Mouse (Mus musculus) heart, embryonic 11.5 days (tissue): ENCODE data around the gene Bbs1. TPM values are rescaled to one million over a fixed set of nuclear protein-coding genes. Genes with fewer than 3 reads are reported as not detected.

Experiments used
- ATAC-seq: fragments of 200-750 bp; cut with Nextera tagmentation; replicated peaks from 2 replicates; pipeline ENCODE4 v1.8.0; 2017; ENCODE audit warnings: moderate library complexity; ENCODE audit not compliant: insufficient number of reproducible peaks, low FRiP score, low TSS enrichment
- H3K27ac ChIP-seq: fragments of 300-500 bp; sonication (generic); 2 replicates; pipeline ENCODE4 v1.5.1; 2014; ENCODE audit warnings: mild to moderate bottlenecking, low read depth, low read length
- H3K27me3 ChIP-seq: fragments of 300-500 bp; sonication (generic); 2 replicates; pipeline ENCODE4 v1.6.1; 2014; ENCODE audit warnings: mild to moderate bottlenecking, low read length, mixed read lengths; ENCODE audit not compliant: control insufficient read depth, insufficient read depth
- H3K36me3 ChIP-seq: fragments of 300-500 bp; sonication (generic); 2 replicates; pipeline ENCODE4 v1.6.1; 2014; ENCODE audit warnings: mild to moderate bottlenecking, low read length, moderate library complexity, mixed read lengths; ENCODE audit not compliant: control insufficient read depth, insufficient read depth
- H3K4me1 ChIP-seq: fragments of 300-500 bp; sonication (generic); 2 replicates; pipeline ENCODE4 v1.6.1; 2014; ENCODE audit warnings: low read length; ENCODE audit not compliant: control insufficient read depth, insufficient read depth
- H3K4me2 ChIP-seq: fragments of 300-500 bp; sonication (generic); 2 replicates; pipeline ENCODE4 v1.6.1; 2014; ENCODE audit warnings: mild to moderate bottlenecking, moderate library complexity
- H3K4me3 ChIP-seq: fragments of 300-500 bp; sonication (generic); 2 replicates; pipeline ENCODE4 v1.5.1; 2014; ENCODE audit warnings: low read depth, low read length
- H3K9ac ChIP-seq: fragments of 300-500 bp; sonication (generic); 2 replicates; pipeline ENCODE4 v1.6.1; 2014; ENCODE audit warnings: mild to moderate bottlenecking, low read depth, low read length, moderate library complexity
- H3K9me3 ChIP-seq: fragments of 300-500 bp; sonication (generic); replicated peaks from 2 replicates; pipeline ENCODE4 v1.6.1; 2016; ENCODE audit warnings: low read length; ENCODE audit not compliant: control insufficient read depth
- WGBS: fragments of 180-500 bp; shearing (Covaris S2); extraction: QIAGEN DNeasy Blood & Tissue Kit; methylation state at CpG from one replicate; pipeline ENCODE4 v1.1.7; 2014; ENCODE audit not compliant: insufficient replicate concordance; 5-methylcytosine and 5-hydroxymethylcytosine counted together
- polyA plus RNA-seq: library from polyadenylated mRNA; unstranded; fragments of >200 nt; fragmentation: Nextera tagmentation; extraction: Ambion mirVana; gene quantifications from 2 replicates; pipeline ENCODE4 v1.2.1, GENCODE M21; 2014

Bbs1 gene
- polyA plus RNA-seq, 1 experiment from 2014 or later, result 2.9 TPM

DNA sequence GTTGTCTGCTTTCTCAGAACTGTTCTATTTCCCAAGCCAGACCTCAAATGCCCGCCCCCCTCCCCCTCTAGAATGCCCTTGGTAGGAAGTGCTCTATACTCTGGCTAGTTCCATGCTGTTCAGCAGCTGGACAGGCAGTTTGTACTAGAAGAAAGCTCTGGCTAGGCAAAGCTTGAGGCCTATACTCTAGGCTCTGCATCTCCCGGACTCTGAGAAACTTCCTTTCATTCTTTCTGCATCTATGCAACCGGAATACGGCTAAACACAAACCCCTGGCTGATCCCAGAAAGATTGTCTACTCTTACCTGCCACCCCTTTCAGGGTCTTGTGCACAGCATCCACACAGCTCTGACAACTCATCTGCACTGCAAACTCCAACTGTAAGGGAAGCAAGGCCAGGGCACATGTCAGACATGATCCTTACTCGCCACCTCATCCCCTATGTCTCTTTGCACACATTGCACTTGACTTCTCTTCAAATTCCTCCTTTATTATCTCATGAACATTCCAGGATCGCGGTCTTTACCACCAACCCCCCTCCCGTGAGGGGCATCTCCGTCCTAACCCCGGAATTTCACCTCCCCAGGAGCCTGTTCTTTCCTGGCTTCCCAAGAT, 67.8 kb downstream of the Bbs1 start:
- Histone ChIP-seq H3K27me3 (peaks cover 27% of the 10 kb centered on the region), H3K9ac (peak overlapping the region; percentile 82), H3K36me3 (no peaks in the 10 kb centered on the region), H3K4me2 (peak overlapping the region; percentile 97), H3K27ac (no peak overlapping the region), H3K9me3 (no peaks in the 10 kb centered on the region), H3K4me1 (peaks cover 11% of the 10 kb centered on the region; the same call in 1 of the 2 replicates), H3K4me3 (peak overlapping the region; percentile 69)
- 33% methylated on average over 10 of the region's 10 CpGs for WGBS
- ATAC-seq, result no peak

DNA sequence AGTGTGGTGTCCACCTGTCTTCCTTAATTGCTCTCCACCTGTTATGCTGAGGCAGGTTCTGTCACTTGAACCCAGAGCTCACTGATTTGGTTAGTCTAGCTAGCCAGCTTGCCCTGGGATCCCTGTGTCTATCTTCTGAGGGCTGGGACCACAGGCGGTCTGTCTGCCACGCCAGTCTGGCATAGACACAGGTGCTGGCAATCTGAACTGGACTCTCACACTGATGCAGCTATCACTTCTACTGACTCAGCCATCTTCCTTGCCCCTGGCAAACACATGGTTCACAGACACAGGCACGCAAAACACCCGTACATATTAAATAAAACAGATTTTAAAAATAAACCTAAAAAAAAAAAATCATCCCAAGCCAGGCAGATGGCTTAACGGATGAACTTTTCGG, 69.4 kb downstream of the Bbs1 start:
- H3K4me1 ChIP-seq, result peaks cover 11% of the 10 kb centered on the region; the same call in 1 of the 2 replicates
- H3K9ac ChIP-seq, result no peak overlapping the region
- peaks cover 25% of the 10 kb centered on the region for H3K27me3 ChIP-seq
- H3K9me3 ChIP-seq, result no peaks in the 10 kb centered on the region
- H3K4me3 ChIP-seq, result no peak overlapping the region
- no peak for ATAC-seq
- H3K27ac ChIP-seq, result no peak overlapping the region
- no peak overlapping the region for H3K4me2 ChIP-seq
- H3K36me3 ChIP-seq, result no peaks in the 10 kb centered on the region
- 89% methylated on average over 6 of the region's 6 CpGs for WGBS

Other genes with a start within 250 kb of the Bbs1 start
- 1.2 TPM in 2 replicates for gene Gm960, start 208.0 kb downstream of the Bbs1 start, polyA plus RNA-seq
- gene Sptbn2, start 195.5 kb downstream of the Bbs1 start, polyA plus RNA-seq, result 0.42 and 0.49 TPM in 2 replicates
- gene Rbm4b, start 150.1 kb downstream of the Bbs1 start, polyA plus RNA-seq, result 37.0 and 43.4 TPM in 2 replicates
- gene Rbm4, start 112.7 kb downstream of the Bbs1 start, polyA plus RNA-seq, result 54.0 and 58.0 TPM in 2 replicates
- gene Gm21992, start 95.0 kb downstream of the Bbs1 start, polyA plus RNA-seq, result 19.8 and 24.0 TPM in 2 replicates
- 58.0 and 67.5 TPM in 2 replicates for gene Rbm14, start 95.0 kb downstream of the Bbs1 start, polyA plus RNA-seq
- 37.5 and 38.8 TPM in 2 replicates for gene Ccs, start 67.3 kb downstream of the Bbs1 start, polyA plus RNA-seq
- gene Ccdc87, start 67.3 kb downstream of the Bbs1 start, polyA plus RNA-seq, result not detected in 2 replicates
- gene Ctsf, start 51.5 kb downstream of the Bbs1 start, polyA plus RNA-seq, result 23.3 and 30.2 TPM in 2 replicates
- 4.5 and 5.2 TPM in 2 replicates for gene Actn3, start 28.7 kb downstream of the Bbs1 start, polyA plus RNA-seq
- gene Zdhhc24, start 28.0 kb downstream of the Bbs1 start, polyA plus RNA-seq, result 7.1 and 8.9 TPM in 2 replicates
- gene Dpp3, start 21.7 kb upstream of the Bbs1 start, polyA plus RNA-seq, result 87.8 and 110 TPM in 2 replicates
- 0.86 and 1.1 TPM in 2 replicates for gene Peli3, start 36.5 kb upstream of the Bbs1 start, polyA plus RNA-seq
- 117 and 129 TPM in 2 replicates for gene Mrpl11, start 55.5 kb upstream of the Bbs1 start, polyA plus RNA-seq
- 0.11 and 0.13 TPM in 2 replicates for gene Npas4, start 83.7 kb upstream of the Bbs1 start, polyA plus RNA-seq
- gene Slc29a2, start 117.2 kb upstream of the Bbs1 start, polyA plus RNA-seq, result 8.2 and 10.3 TPM in 2 replicates
- 37.4 and 46.9 TPM in 2 replicates for gene B4gat1, start 132.2 kb upstream of the Bbs1 start, polyA plus RNA-seq
- gene AC124502.3, start 132.3 kb upstream of the Bbs1 start, polyA plus RNA-seq, result 0.93 and 2.0 TPM in 2 replicates
- gene Brms1, start 134.7 kb upstream of the Bbs1 start, polyA plus RNA-seq, result 35.3 and 36.4 TPM in 2 replicates
- 3.0 and 4.3 TPM in 2 replicates for gene Rin1, start 143.9 kb upstream of the Bbs1 start, polyA plus RNA-seq
- gene Cd248, start 161.4 kb upstream of the Bbs1 start, polyA plus RNA-seq, result 24.2 and 27.3 TPM in 2 replicates
- gene Tmem151a, start 178.9 kb upstream of the Bbs1 start, polyA plus RNA-seq, result 4.6 and 4.7 TPM in 2 replicates
- gene Yif1a, start 181.9 kb upstream of the Bbs1 start, polyA plus RNA-seq, result 102 and 103 TPM in 2 replicates
- gene Cnih2, start 191.9 kb upstream of the Bbs1 start, polyA plus RNA-seq, result 8.4 TPM in 2 replicates
- gene Rab1b, start 200.4 kb upstream of the Bbs1 start, polyA plus RNA-seq, result 211 and 225 TPM in 2 replicates
- gene Klc2, start 211.9 kb upstream of the Bbs1 start, polyA plus RNA-seq, result 19.8 and 24.3 TPM in 2 replicates